Mouse (Mus musculus) MEL (cell line): ENCODE data around the gene Amz1.

Source experiments
- CTCF ChIP-seq, 3 experiments: IDR thresholded peaks in 2 of 3; conservative IDR thresholded peaks in 1 of 3; 2 replicates each; pipeline ENCODE4 v1.5.1; 2011 to 2012; ENCODE audit warnings: low read length in 3 of 3, low read depth in 2 of 3, mild to moderate bottlenecking in 2 of 3, improper control_type of control experiment in 1 of 3, inconsistent platforms in 1 of 3, mixed read lengths in 1 of 3, moderate library complexity in 1 of 3; ENCODE audit not compliant: control insufficient read depth in 1 of 3, insufficient read depth in 1 of 3, poor library complexity in 1 of 3, severe bottlenecking in 1 of 3
- EP300 ChIP-seq, 2 experiments: IDR thresholded peaks; 2 replicates each; pipeline ENCODE4 v1.6.1; 2011; ENCODE audit warnings: improper control_type of control experiment in 2 of 2, low read length in 2 of 2, low read depth in 1 of 2, mild to moderate bottlenecking in 1 of 2
- HCFC1 ChIP-seq: IDR thresholded peaks from 2 replicates; pipeline ENCODE4 v1.6.1; 2012; ENCODE audit warnings: low read depth, mild to moderate bottlenecking, inconsistent platforms, low read length, improper control_type of control experiment, moderate library complexity
- MAX ChIP-seq: IDR thresholded peaks from 2 replicates; pipeline ENCODE4 v1.6.1; 2011; ENCODE audit warnings: low read length, improper control_type of control experiment
- MYC ChIP-seq: IDR thresholded peaks from 2 replicates; pipeline ENCODE4 v1.6.1; 2011; ENCODE audit warnings: low read depth, mild to moderate bottlenecking, low read length, improper control_type of control experiment, moderate library complexity
- NELFE ChIP-seq: IDR thresholded peaks from 2 replicates; pipeline ENCODE4 v1.6.1; 2011; ENCODE audit warnings: low read depth, low read length, improper control_type of control experiment
- POLR2A ChIP-seq, 2 experiments: IDR thresholded peaks; 2 replicates each; pipeline ENCODE4 v1.6.1; 2011 to 2012; ENCODE audit warnings: low read length in 2 of 2, mild to moderate bottlenecking in 2 of 2, control low read depth in 1 of 2, improper control_type of control experiment in 1 of 2, low read depth in 1 of 2, moderate library complexity in 1 of 2; ENCODE audit not compliant: control insufficient read depth in 1 of 2, insufficient read depth in 1 of 2, poor library complexity in 1 of 2
- TCF12 ChIP-seq: IDR thresholded peaks from 2 replicates; pipeline ENCODE4 v1.6.1; 2014; ENCODE audit warnings: low read depth, mild to moderate bottlenecking, inconsistent platforms, low read length, improper control_type of control experiment, moderate library complexity
- USF1 ChIP-seq: IDR thresholded peaks from 2 replicates; pipeline ENCODE4 v1.6.1; 2014; ENCODE audit warnings: low read depth, mild to moderate bottlenecking, inconsistent platforms, low read length, improper control_type of control experiment, moderate library complexity
- ZC3H11A ChIP-seq: IDR thresholded peaks from 2 replicates; pipeline ENCODE4 v1.6.1; 2012; ENCODE audit warnings: low read depth, mild to moderate bottlenecking, inconsistent platforms, low read length, improper control_type of control experiment

DNA sequence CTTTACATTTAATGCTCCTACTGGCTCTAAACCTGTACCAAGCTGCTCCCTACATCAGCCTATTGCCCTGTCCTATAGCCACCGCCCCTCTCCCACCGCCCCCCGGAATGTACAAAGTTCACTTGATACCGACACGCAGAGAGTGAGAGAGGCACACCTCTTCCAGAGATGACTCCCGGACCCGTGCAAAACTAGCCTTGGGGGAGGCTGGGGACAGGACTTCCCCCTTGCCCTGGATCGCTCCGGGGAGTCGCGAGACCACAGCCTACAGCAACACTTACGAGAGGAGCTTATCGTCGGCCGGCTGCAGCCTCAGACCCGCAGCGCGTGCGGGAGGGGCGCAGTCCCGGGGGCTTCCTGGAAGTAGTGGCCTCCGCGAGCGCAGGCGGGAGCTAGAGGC, 22.3 kb upstream of the Amz1 start:
- no peak for TF ChIP-seq NELFE
- no peak for TF ChIP-seq POLR2A (IDR thresholded peaks at IDR 0.05; ENCODE audit: control insufficient read depth in 1 of 2, insufficient read depth in 1 of 2, low read depth in 1 of 2, low read length in 2 of 2, poor library complexity in 1 of 2)
- TF ChIP-seq EP300 (IDR thresholded peaks at IDR 0.05; ENCODE audit: low read depth in 1 of 2, low read length in 2 of 2): no peak
- no peak for TF ChIP-seq USF1
- TF ChIP-seq MYC: no peak
- TF ChIP-seq CTCF (IDR thresholded peaks at IDR 0.05 in 2 of 3, conservative IDR thresholded peaks at IDR 0.05 in 1 of 3; ENCODE audit: control insufficient read depth in 1 of 3, insufficient read depth in 1 of 3, low read depth in 2 of 3, low read length in 3 of 3, poor library complexity in 1 of 3, severe bottlenecking in 1 of 3): no peak
- TF ChIP-seq ZC3H11A: no peak
- TF ChIP-seq TCF12: no peak
- no peak for TF ChIP-seq HCFC1
- TF ChIP-seq MAX: no peak
